Mouse (Mus musculus) kidney, postnatal 4 days (tissue): ENCODE results near the gene Otud3.
"Not testable (repeated sequence)": the region's sequence is repeated elsewhere in the genome, so short reads cannot be mapped to it uniquely, and the experiment has no call there.

Source experiments
- DNase-seq, 2 experiments: peaks; one replicate each; pipeline ENCODE4 v3.0.0; 2021; ENCODE audit warnings: mixed read lengths in 2 of 2

Otud3 gene

GRCm38 (mm10) chr4:138913797-138914196 lies at the start of gene Otud3:
Gene Otud3, minus strand, starts transcription at chr4:138913945.
- DNase-seq, result peak; percentile 96 to 98

- no peak for DNase-seq
These were observed 49.0 kb upstream of the Otud3 start for GRCm38 (mm10) chr4:138962719-138963118.

- peak; percentile 53 to 67 for DNase-seq
These were observed 46.2 kb upstream of the Otud3 start for GRCm38 (mm10) chr4:138959926-138960325.

- no peak for DNase-seq
These were observed 45.4 kb upstream of the Otud3 start for GRCm38 (mm10) chr4:138959120-138959519.

- no peak for DNase-seq
These were observed 44.9 kb upstream of the Otud3 start for GRCm38 (mm10) chr4:138958612-138959011.

- no peak for DNase-seq
These were observed 34.5 kb upstream of the Otud3 start for GRCm38 (mm10) chr4:138948257-138948656.

GRCm38 (mm10) chr4:138943730-138944129 lies 30.0 kb upstream of the Otud3 start:
- DNase-seq, result peak; percentile 90 to 93

GRCm38 (mm10) chr4:138941966-138942365 lies 28.2 kb upstream of the Otud3 start:
- peak in 1 of 2 experiments; percentile 48 for DNase-seq

GRCm38 (mm10) chr4:138941401-138941800 lies 27.7 kb upstream of the Otud3 start:
- DNase-seq, result peak in 1 of 2 experiments; percentile 48

GRCm38 (mm10) chr4:138939481-138939880 lies 25.7 kb upstream of the Otud3 start:
- peak in 1 of 2 experiments; percentile 12 for DNase-seq

GRCm38 (mm10) chr4:138938495-138939269 lies 24.9 kb upstream of the Otud3 start:
- peak in 1 of 2 experiments; percentile 40 for DNase-seq

GRCm38 (mm10) chr4:138934456-138935145 lies 20.9 kb upstream of the Otud3 start:
- no peak for DNase-seq

GRCm38 (mm10) chr4:138933862-138934261 lies 20.1 kb upstream of the Otud3 start:
- no peak for DNase-seq

- DNase-seq, result no peak
These were observed 11.8 kb upstream of the Otud3 start for GRCm38 (mm10) chr4:138925561-138925960.

GRCm38 (mm10) chr4:138922131-138922459 lies 8.3 kb upstream of the Otud3 start:
- DNase-seq, result peak; percentile 97 to 98

GRCm38 (mm10) chr4:138921254-138922130 lies 7.7 kb upstream of the Otud3 start:
- DNase-seq, result no peak

GRCm38 (mm10) chr4:138917282-138917681 lies 3.5 kb upstream of the Otud3 start:
- no peak for DNase-seq

GRCm38 (mm10) chr4:138913141-138913787 lies 481 bp downstream of the Otud3 start:
- DNase-seq, result peak; percentile 60 to 75

GRCm38 (mm10) chr4:138905624-138906337 lies 8.0 kb downstream of the Otud3 start:
- no peak for DNase-seq

GRCm38 (mm10) chr4:138899361-138899760 lies 14.4 kb downstream of the Otud3 start:
- no peak for DNase-seq

- DNase-seq, result not testable (repeated sequence)
These were observed 20.0 kb downstream of the Otud3 start for GRCm38 (mm10) chr4:138893789-138894188.

- no peak for DNase-seq
These were observed 21.1 kb downstream of the Otud3 start for GRCm38 (mm10) chr4:138892655-138893054.
